4 mouse cellular contexts compared by ENCODE assay signal in the genomic region with DNA sequence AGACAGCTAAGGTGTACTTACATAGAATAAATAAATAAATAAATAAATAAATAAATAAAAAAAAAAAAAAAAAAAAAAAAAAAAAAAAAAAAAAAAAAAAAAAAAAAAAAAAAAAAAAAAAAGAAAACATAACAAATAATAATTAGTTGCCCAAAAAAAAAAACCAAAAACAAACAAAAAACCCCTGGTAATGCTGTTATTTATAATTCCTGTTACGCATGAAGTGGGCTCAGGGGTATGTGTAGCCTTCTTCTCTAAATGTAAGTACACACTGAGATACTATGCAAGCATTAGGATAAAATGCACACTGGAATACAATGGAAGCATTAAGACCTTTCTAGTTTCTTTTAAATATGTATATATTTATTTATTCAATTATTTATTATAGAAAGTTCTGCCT.
A peak's percentile ranks its signal among the peaks of the same experiment; 100 is the strongest.
DNase-seq lines count a peak whose midpoint lies in the region; ATAC-seq and TF ChIP-seq lines count a peak whose summit lies in the region.
"Not testable (repeated sequence)": the region's sequence is repeated elsewhere in the genome, so short reads cannot be mapped to it uniquely, and the experiment has no call there.

No protein-coding gene starts in this region.

- CTCF ChIA-PET in Patski (lab: Charles Lee), result interaction anchor here (1.5 kb wide), 1 partner anchor 9 kb away, joined by 5 read pairs; no protein-coding TSS in a partner anchor

- dilution Hi-C loops in CH12.LX (cut with MboI; ENCODE audit: extremely low pct_ligation_motif_present, extremely low pct_unique_long_range_greater_than_20kb, low sequenced_read_pairs), result not testable (repeated sequence)

- POLR2A ChIA-PET in Patski (lab: Charles Lee), result not testable (repeated sequence)

- not testable (repeated sequence) for H3K79me2 ChIP-seq in CH12.LX (replicated peaks; ENCODE audit: control insufficient read depth, extremely low read depth, insufficient read depth, poor library complexity, severe bottlenecking)

- not testable (repeated sequence) for H3K27me3 ChIP-seq in CH12.LX (replicated peaks); Patski

- not testable (repeated sequence) for H3K9me3 ChIP-seq in CH12.LX (replicated peaks; ENCODE audit: low read length); ES-E14 (ENCODE audit: control insufficient read depth, insufficient read depth, low read depth, low read length)

- not testable (repeated sequence) for H3K27ac ChIP-seq in CH12.LX (ENCODE audit: insufficient read depth, low read depth); ES-E14 (ENCODE audit: insufficient read depth, low read depth, low read length, poor library complexity, severe bottlenecking)

- not testable (repeated sequence) for H3K4me2 ChIP-seq in CH12.LX (ENCODE audit: insufficient read depth, low read depth, poor library complexity, severe bottlenecking)

- not testable (repeated sequence) for H3K9ac ChIP-seq in CH12.LX (ENCODE audit: insufficient read depth, low read depth); ES-E14 (ENCODE audit: insufficient read depth, low read depth, low read length, poor library complexity, severe bottlenecking)

- TF ChIP-seq EP300 in CH12.LX (IDR thresholded peaks at IDR 0.05; ENCODE audit: low read length), result not testable (repeated sequence)

- not testable (repeated sequence) for TF ChIP-seq CTCF in CH12.LX (conservative IDR thresholded peaks at IDR 0.05 in 1 of 2, IDR thresholded peaks at IDR 0.05 in 1 of 2; ENCODE audit: low read depth in 2 of 2, low read length in 2 of 2)
- peak; percentile 26 for TF ChIP-seq CTCF in Patski (IDR thresholded peaks at IDR 0.05)

- ATAC-seq in Patski, result not testable (repeated sequence)

- H3K36me3 ChIP-seq in CH12.LX (replicated peaks in 1 of 2; ENCODE audit: control insufficient read depth in 1 of 2, insufficient read depth in 1 of 2, low read length in 1 of 2), result peaks cover 7 to 28% of the 10 kb centered on the region in 2 experiments
- not testable (repeated sequence) for H3K36me3 ChIP-seq in ES-E14 (ENCODE audit: control insufficient read depth, insufficient read depth, low read length, poor library complexity, severe bottlenecking)

- not testable (repeated sequence) for H3K4me3 ChIP-seq in CH12.LX (replicated peaks in 1 of 3; ENCODE audit: low read depth in 2 of 3, low read length in 2 of 3, poor library complexity in 1 of 3); ES-E14 (ENCODE audit: insufficient read depth in 1 of 2, low read depth in 1 of 2, low read length in 2 of 2, poor library complexity in 1 of 2, severe bottlenecking in 1 of 2)

- not testable (repeated sequence) for TF ChIP-seq RAD21 in CH12.LX (IDR thresholded peaks at IDR 0.05; ENCODE audit: low read depth, low read length)

- TF ChIP-seq POLR2A in CH12.LX (IDR thresholded peaks at IDR 0.05; ENCODE audit: low read depth, low read length), result not testable (repeated sequence)

- H3K4me1 ChIP-seq in CH12.LX (ENCODE audit: control insufficient read depth in 1 of 2, insufficient read depth in 2 of 2); ES-E14 (ENCODE audit: control insufficient read depth in 2 of 2, insufficient read depth in 2 of 2, low read length in 2 of 2, poor library complexity in 1 of 2): not testable (repeated sequence)

- in situ Hi-C loops in CH12.LX (cut with MboI; ENCODE audit: low pct_ligation_motif_present, low pct_unique_long_range_greater_than_20kb, low sequenced_read_pairs); Patski (cut with MboI; ENCODE audit: low pct_unique_long_range_greater_than_20kb): not testable (repeated sequence)
- in situ Hi-C loops in ES-E14 (cut with MboI; ENCODE audit: low sequenced_read_pairs in 2 of 2, unreplicated experiment in 2 of 2), result loop anchor here (25.0 kb wide), 1 partner anchor 728 kb away; no protein-coding TSS in a partner anchor

- DNase-seq in CH12.LX (ENCODE audit: extremely low read depth); ES-E14 (ENCODE audit: low read depth, low spot score); Patski (ENCODE audit: low read depth, low spot score): not testable (repeated sequence)
- peak; percentile 7 for DNase-seq in induced T-regulatory cell, adult 2 months (ENCODE audit: low read depth)

TF ChIP-seq in CH12.LX, 34 proteins besides CTCF, POLR2A, EP300 and RAD21:
- TF ChIP-seq ZNF384 (IDR thresholded peaks at IDR 0.05; ENCODE audit: low read depth, low read length), result peak; percentile 54; the same call in 1 of the 2 replicates
TF ChIP-seq in CH12.LX: peak in this region for 1; not testable (repeated sequence) for 33.

TF ChIP-seq in ES-E14, 5 proteins besides CTCF, POLR2A, EP300 and RAD21:
- peak; percentile 91 for TF ChIP-seq ZNF384 (IDR thresholded peaks at IDR 0.05; ENCODE audit: low read depth, low read length)
